Mouse (Mus musculus) embryo, embryonic 10 days (tissue): ENCODE data around the gene Trpm6.
A peak's percentile ranks its signal among the peaks of the same experiment; 100 is the strongest.

Experiments used
- DNase-seq: peaks from one replicate; pipeline ENCODE4 v3.0.0-alpha.2; 2015; ENCODE audit warnings: low spot score

The Trpm6 gene

GRCm38 (mm10) chr19:18749598-18750339, at the start of gene Trpm6:
TSS of gene Trpm6 (plus strand) at chr19:18749983.
- DNase-seq = peak; percentile 20

GRCm38 (mm10) chr19:18708101-18708500, 41.7 kb upstream of the Trpm6 start:
- DNase-seq = no peak

GRCm38 (mm10) chr19:18710903-18711302, 38.9 kb upstream of the Trpm6 start:
- no peak for DNase-seq

- DNase-seq = no peak
These were observed 38.2 kb upstream of the Trpm6 start for GRCm38 (mm10) chr19:18711589-18711988.

GRCm38 (mm10) chr19:18712153-18712865, 37.5 kb upstream of the Trpm6 start:
- DNase-seq = no peak

- peak; percentile 96 for DNase-seq
These were observed 36.9 kb upstream of the Trpm6 start, which contains the start of gene D030056L22Rik for GRCm38 (mm10) chr19:18712866-18713300. TSS of gene D030056L22Rik (plus strand) at chr19:18713193.

GRCm38 (mm10) chr19:18713357-18713756, 36.4 kb upstream of the Trpm6 start:
- peak; percentile 9 for DNase-seq

GRCm38 (mm10) chr19:18716374-18716773, 33.4 kb upstream of the Trpm6 start:
- peak; percentile 70 for DNase-seq

GRCm38 (mm10) chr19:18720337-18720736, 29.4 kb upstream of the Trpm6 start:
- no peak for DNase-seq

- DNase-seq = no peak
These were observed 24.6 kb upstream of the Trpm6 start for GRCm38 (mm10) chr19:18725186-18725585.

GRCm38 (mm10) chr19:18730255-18730654, 19.5 kb upstream of the Trpm6 start:
- DNase-seq = no peak

GRCm38 (mm10) chr19:18731077-18731476, 18.7 kb upstream of the Trpm6 start:
- DNase-seq = peak; percentile 16

- no peak for DNase-seq
These were observed 13.9 kb upstream of the Trpm6 start for GRCm38 (mm10) chr19:18735901-18736300.

GRCm38 (mm10) chr19:18739146-18739545, 10.6 kb upstream of the Trpm6 start:
- no peak for DNase-seq

GRCm38 (mm10) chr19:18743946-18744345, 5.8 kb upstream of the Trpm6 start:
- DNase-seq = no peak

- no peak for DNase-seq
These were observed 3.0 kb upstream of the Trpm6 start for GRCm38 (mm10) chr19:18746576-18747340.

GRCm38 (mm10) chr19:18747379-18747778, 2.4 kb upstream of the Trpm6 start:
- DNase-seq = no peak

- no peak for DNase-seq
These were observed 7.4 kb downstream of the Trpm6 start for GRCm38 (mm10) chr19:18757191-18757590.

GRCm38 (mm10) chr19:18757706-18758105, 7.9 kb downstream of the Trpm6 start:
- DNase-seq = no peak

GRCm38 (mm10) chr19:18758269-18758668, 8.5 kb downstream of the Trpm6 start:
- peak; percentile 6 for DNase-seq

GRCm38 (mm10) chr19:18758916-18759315, 9.1 kb downstream of the Trpm6 start:
- peak; percentile 37 for DNase-seq

GRCm38 (mm10) chr19:18766399-18766798, 16.6 kb downstream of the Trpm6 start:
- DNase-seq = no peak
